Mouse (Mus musculus) bone marrow, adult 2 months (tissue): ENCODE results near the gene Rpl36al. TPM values are rescaled to one million over a fixed set of nuclear protein-coding genes. Genes with fewer than 3 reads are reported as not detected.

Experiments used
- H3K27ac ChIP-seq: fragments of 200-500 bp; 2 replicates; pipeline ENCODE4 v1.5.1; 2012; ENCODE audit warnings: low read depth, mild to moderate bottlenecking, control low read depth, inconsistent platforms, low read length; ENCODE audit not compliant: control insufficient read depth, poor library complexity, insufficient read depth
- H3K4me1 ChIP-seq: fragments of 200-500 bp; 2 replicates; pipeline ENCODE4 v1.6.1; 2011; ENCODE audit warnings: low read length; ENCODE audit not compliant: control insufficient read depth, insufficient read depth
- H3K4me3 ChIP-seq: fragments of 200-500 bp; replicated peaks from 2 replicates; pipeline ENCODE3; 2011; ENCODE audit warnings: mild to moderate bottlenecking, low read depth, low read length, control low read depth; ENCODE audit not compliant: control insufficient read depth
- CTCF ChIP-seq: fragments of 200-500 bp; IDR thresholded peaks from 2 replicates; pipeline ENCODE4 v1.5.1; 2011; ENCODE audit warnings: low read length, control low read depth; ENCODE audit not compliant: control insufficient read depth, insufficient read depth
- POLR2A ChIP-seq: fragments of 200-500 bp; IDR thresholded peaks from 2 replicates; pipeline ENCODE4 v1.6.1; 2011; ENCODE audit warnings: low read depth, mild to moderate bottlenecking, control low read depth, low read length, borderline replicate concordance; ENCODE audit not compliant: control insufficient read depth
- WGBS: fragments of 180-500 bp; shearing (Covaris S2); methylation state at CpG from one replicate; pipeline ENCODE4 v1.1.7; 2018; 5-methylcytosine and 5-hydroxymethylcytosine counted together
- polyA plus RNA-seq: library from polyadenylated mRNA; stranded (reverse); fragments of >200 nt; gene quantifications from 2 replicates; pipeline ENCODE4 v1.2.4, GENCODE M21; 2011; ENCODE audit warnings: low replicate concordance; ENCODE audit not compliant: missing spikeins, insufficient read depth, insufficient read length

Rpl36al gene
- 622 and 901 TPM in 2 replicates for polyA plus RNA-seq

- no peak for TF ChIP-seq CTCF
- peak; percentile 97 for TF ChIP-seq POLR2A
- Histone ChIP-seq H3K4me1 (peaks cover 1% of the 10 kb centered on the region; the same call in 1 of the 2 replicates), H3K4me3 (peak within 1 kb of the TSS; percentile 91), H3K27ac (peak within 1 kb of the TSS; percentile 97)
- under 1% methylated on average over 84 of the region's 84 CpGs for WGBS
These were observed at the start of gene Rpl36al, which contains the start of gene Mgat2 for GRCm38 (mm10) chr12:69183583-69184308. Gene Rpl36al, minus strand, starts transcription at chr12:69184083. Gene Mgat2, plus strand, starts transcription at chr12:69184157.

- H3K4me3 ChIP-seq = no peak overlapping the region
These were observed 45.4 kb upstream of the Rpl36al start for GRCm38 (mm10) chr12:69229251-69229650.

GRCm38 (mm10) chr12:69227776-69228466 lies 44.0 kb upstream of the Rpl36al start, which contains the start of gene Pole2:
Gene Pole2, minus strand, starts transcription at chr12:69228195.
- H3K4me3 ChIP-seq = peak within 1 kb of the TSS; percentile 92
- no peaks in the 10 kb centered on the region for H3K4me1 ChIP-seq
- under 1% methylated on average over 37 of the region's 37 CpGs for WGBS
- H3K27ac ChIP-seq = peak within 1 kb of the TSS; percentile 56
- TF ChIP-seq CTCF = no peak
- TF ChIP-seq POLR2A = peak; percentile 63; the same call in 1 of the 2 replicates

More at GRCm38 (mm10) chr12:69229251-69229650, 45.4 kb upstream of the Rpl36al start:
- Histone ChIP-seq H3K4me1 (no peaks in the 10 kb centered on the region), H3K27ac (no peak overlapping the region)
- WGBS = 52% methylated on average over 2 of the region's 2 CpGs
- TF ChIP-seq CTCF (peak; percentile 45; the same call in 1 of the 2 replicates), POLR2A (no peak)

GRCm38 (mm10) chr12:69220613-69221277 lies 36.9 kb upstream of the Rpl36al start:
- Histone ChIP-seq H3K4me1 (no peaks in the 10 kb centered on the region; the same call in 1 of the 2 replicates), H3K4me3 (no peak overlapping the region), H3K27ac (0 out of 2 replicates have a peak overlapping the region, but pooled peaks have one; percentile 7)
- 92% methylated on average over 19 of the region's 19 CpGs for WGBS
- TF ChIP-seq POLR2A (no peak), CTCF (no peak)

GRCm38 (mm10) chr12:69216587-69216986 lies 32.7 kb upstream of the Rpl36al start:
- no peak overlapping the region for H3K4me3 ChIP-seq
- WGBS = 77% methylated on average over 7 of the region's 7 CpGs
- H3K27ac ChIP-seq = no peak overlapping the region
- peaks cover 2% of the 10 kb centered on the region for H3K4me1 ChIP-seq
- TF ChIP-seq CTCF (no peak), POLR2A (no peak)

GRCm38 (mm10) chr12:69215000-69215785 lies 31.3 kb upstream of the Rpl36al start:
- peaks cover 2% of the 10 kb centered on the region for H3K4me1 ChIP-seq
- 65% methylated on average over 3 of the region's 3 CpGs for WGBS
- H3K27ac ChIP-seq = no peak overlapping the region
- H3K4me3 ChIP-seq = no peak overlapping the region
- no peak for TF ChIP-seq CTCF
- TF ChIP-seq POLR2A = no peak

GRCm38 (mm10) chr12:69214393-69214792 lies 30.5 kb upstream of the Rpl36al start:
- Histone ChIP-seq H3K4me3 (no peak overlapping the region), H3K27ac (no peak overlapping the region), H3K4me1 (peaks cover 2% of the 10 kb centered on the region)
- 52% methylated on average over 7 of the region's 7 CpGs for WGBS
- no peak for TF ChIP-seq POLR2A
- no peak for TF ChIP-seq CTCF
